Mouse (Mus musculus) A20 (cell line): Measurements from ENCODE around the gene Kif16b.

ENCODE experiments used
- DNase-seq: peaks from one replicate; pipeline ENCODE4 v3.0.0-alpha.2; 2011; ENCODE audit warnings: low read depth, low spot score

Kif16b gene

DNA sequence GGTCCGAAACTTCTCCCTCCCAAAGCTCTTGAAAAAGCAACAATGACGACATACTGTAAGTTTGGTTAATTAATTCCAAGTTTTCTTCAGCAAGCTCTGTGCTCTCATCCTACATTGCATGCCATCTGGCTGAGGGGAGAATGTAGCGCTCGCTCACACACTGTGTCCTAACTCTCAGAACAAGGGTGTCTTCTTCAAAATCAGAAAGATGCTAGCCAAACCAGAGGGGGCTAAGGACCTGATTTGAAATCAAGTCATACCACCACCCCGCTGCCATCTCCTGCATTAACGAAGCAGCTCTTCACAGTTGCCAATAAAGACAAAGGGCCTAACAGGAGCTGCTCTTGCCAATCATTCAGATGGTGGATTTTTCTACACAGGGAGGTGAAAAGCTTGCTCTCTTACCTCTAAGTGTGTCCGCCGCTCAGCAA lies 253.3 kb downstream of the Kif16b start:
- DNase-seq, result no peak

DNA sequence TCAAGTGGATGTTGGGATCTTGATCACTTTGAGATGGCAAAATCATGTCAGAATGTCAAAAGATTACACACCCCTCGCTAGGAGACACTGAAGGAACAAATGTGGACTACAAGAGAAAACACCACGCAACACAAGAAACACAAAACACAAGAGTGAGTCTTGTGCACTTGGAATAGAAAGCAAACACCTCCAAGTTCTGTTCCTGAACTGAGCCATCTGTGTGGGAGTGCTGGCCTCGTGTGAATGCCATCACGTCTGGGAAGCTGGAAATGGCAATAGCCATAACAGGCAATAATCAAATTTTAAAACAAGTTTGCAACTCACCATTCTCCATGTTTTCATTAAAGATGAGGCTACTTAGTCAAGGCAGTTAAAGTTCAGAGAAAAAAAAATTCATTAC lies 254.5 kb downstream of the Kif16b start:
- no peak for DNase-seq

DNA sequence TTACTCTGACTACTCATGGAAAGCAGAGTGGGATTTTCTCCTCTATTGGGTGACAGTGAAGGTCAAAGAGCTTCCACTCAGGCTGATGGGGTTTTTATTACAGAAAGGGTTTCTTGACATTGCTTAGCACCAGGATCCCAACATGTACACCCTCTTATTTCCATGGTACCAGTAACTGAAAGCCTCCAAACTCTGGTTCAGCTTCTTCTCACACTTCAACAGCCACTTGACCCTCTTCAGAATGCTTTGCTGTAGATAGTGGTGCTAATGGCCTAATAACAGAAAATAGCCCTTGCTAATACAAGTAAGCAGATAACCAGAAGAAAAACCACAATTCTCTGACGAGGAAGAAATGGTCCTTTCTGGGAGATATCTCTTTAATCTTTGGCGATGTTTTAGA lies 259.6 kb downstream of the Kif16b start:
- DNase-seq, result no peak

DNA sequence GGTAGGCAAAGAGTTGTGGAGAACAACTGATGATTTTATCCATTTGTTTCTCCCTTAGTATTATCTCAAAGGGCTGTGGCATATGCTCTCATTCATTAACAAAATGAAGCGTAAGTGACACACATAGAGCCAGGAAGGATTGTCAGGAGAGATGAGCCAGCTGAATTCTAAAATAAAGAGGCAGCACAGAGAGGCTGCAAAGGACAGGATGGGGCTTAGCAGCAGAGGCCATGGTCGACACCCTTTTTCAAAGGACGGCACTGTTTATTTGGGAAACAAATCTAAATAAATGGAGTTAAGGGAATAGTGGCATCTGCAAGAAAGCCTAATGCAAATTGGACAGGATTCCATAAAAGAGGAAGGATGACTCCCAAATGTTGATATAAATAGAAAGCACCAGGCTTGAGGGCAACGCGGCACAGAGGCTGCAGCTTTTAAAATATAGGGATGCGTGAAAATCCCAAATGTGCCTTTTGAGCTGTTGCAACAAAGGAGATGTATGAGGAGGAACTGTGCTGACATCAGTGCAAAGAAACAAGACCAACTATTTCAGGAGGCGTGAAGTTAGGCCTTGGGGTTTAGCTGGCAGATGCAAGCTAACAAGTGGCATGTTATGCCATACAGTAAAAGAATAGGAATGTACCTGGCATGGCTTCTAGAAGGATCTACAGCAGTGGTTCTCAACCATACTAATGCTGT lies 265.6 kb downstream of the Kif16b start:
- no peak for DNase-seq

DNA sequence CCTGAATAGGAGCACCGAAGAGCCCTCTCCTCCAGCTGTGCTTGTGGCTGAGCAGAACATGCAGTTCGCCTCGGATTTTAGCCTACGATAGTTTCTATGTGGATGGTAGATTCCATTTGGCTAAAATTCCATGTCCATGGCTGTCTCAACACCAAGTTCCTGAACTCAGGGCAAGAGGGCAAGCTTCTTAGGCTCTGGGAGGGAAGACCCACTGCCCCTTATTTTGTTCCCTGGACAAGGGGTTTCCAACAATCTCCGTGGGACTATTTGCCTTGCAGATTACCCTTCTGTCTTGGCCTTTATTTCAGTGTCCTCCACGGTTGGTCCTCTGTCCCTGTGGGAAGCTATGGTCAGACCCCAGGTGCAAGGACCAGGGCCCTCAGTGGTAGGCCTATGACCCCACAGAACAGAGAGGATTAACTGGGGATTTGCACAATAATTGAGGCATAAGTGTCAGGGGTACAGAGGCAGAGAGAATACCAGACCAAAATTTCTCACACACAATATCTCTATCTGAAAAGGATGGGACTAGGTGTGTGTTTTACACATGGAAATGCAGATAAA lies 267.3 kb downstream of the Kif16b start:
- no peak for DNase-seq

DNA sequence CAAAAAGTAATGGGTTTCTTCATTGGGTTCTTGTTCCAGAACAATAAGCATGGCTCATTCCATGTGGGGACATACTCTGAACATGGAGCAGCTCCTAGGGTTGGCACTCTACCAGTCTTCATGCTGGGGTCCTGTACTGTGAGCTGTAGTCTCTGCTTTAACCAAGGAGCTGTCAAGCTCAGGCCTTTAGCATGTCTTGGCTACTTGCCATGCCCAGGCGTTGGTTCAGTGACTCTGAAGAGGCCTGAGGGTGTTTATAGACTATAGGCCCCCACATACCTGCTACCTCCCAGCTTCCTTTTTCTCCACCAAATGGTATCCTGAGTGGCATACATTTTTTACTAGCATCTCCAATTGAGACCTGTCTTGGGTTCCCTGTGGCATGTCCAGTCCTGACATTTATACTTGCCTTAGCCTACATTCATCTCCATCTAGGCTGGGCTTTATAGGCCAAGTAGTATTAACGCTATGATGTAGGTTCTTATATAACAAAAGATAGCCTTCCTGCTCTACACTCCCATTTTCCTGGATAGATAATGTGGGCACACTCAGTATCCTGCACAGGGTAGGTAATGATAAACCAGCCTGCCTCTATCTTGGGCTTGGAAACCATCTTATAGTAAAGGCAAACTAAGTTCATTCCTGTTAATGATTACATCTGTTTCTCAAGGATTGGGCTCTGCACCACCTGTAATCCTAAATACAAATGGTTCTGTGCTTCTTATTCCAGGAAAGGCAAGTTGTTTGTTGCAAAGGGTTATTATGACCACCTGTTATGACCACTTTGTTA lies 271.6 kb downstream of the Kif16b start:
- DNase-seq, result no peak

DNA sequence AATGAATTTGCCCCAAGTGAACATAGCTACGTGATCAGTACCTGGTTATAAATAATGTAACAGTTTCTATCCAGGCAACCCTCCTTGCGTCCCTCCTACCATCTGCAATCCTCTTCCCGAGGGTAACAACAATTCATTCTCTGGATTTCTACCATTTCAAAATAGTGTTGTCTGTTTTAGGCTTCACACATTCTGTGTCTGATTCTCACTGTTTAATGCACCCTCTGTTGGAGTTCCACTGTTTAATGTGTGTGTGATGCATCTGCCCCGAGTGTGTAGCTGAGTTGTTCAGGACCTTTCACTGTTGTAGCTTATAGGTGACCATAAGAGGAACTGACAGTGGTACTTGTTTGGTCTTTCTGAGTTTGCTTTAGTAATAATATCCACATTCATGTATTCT lies 275.6 kb downstream of the Kif16b start:
- no peak for DNase-seq

DNA sequence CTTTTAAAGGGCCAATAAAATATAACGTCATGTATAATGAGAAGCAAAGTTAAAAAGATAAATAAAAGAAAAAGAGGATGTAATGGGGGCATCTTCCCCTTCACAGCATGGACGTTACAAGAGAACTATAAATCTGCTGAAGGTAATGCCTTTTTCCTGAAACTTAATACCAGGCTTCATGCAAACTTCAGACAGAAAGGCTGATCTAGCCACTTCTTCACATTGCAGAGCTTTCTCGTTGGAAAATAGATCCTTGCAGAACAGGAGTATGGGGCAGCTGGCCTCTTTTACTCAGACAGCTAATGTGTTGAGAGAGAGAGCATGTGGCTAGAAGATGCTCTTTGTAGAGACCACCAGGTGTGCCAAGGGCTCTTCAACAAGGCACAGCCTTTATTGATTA lies 276.2 kb downstream of the Kif16b start:
- DNase-seq, result no peak

DNA sequence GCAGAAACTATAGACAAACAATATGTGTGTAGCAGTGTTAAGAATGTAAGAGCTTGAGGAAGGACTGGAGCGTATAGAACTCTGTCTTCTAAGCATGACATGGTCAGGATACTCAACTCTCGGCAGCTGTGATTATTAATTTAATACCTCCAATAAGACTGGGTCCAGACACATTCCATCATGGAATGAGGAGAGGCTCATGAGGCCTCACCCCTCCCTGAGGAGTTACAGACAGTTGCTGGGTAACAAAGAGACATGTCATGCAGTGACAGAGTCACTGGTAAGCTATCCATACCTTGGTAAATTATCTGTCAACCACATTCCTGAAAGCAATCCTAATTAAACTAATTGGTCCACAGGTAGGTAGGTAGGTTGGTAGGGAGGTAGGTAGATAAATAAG lies 277.1 kb downstream of the Kif16b start:
- DNase-seq, result no peak

DNA sequence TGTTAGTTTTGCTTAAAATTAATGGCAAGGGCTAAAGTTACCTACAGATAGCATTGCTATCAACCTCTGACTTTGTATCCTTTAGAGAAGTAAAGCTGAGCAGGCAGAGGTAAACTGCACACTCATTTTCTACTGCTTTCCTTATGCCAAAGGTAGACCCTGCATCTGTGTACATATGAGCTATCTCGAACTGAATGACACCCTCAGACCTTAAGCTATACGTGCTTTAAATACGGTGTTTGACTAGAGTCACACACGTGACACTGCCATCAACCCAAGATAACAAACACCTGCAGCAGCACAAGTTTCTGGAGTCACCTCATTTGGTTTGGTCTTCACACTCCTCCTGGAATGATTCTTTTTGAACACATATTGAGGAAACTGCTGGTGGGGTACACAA lies 280.2 kb downstream of the Kif16b start:
- no peak for DNase-seq

DNA sequence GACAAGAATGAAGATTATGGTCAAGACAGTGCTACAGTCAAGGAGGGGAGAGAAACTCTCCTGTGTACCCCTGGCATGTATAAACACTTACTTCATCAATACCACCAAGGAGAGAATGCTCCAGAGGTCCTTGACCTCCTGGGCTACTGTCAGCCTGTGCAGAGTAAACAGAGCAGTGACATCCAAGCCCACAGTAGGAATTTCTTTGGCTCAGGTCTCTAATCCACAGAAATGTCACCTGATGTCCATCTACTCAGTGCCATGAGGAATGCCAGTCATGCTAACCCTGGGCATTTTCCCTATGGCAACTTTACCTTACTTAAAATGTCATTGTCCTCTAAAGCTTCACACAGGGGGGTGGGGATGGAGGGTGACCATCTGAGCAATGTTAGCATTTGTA lies 281.4 kb downstream of the Kif16b start:
- DNase-seq, result no peak

DNA sequence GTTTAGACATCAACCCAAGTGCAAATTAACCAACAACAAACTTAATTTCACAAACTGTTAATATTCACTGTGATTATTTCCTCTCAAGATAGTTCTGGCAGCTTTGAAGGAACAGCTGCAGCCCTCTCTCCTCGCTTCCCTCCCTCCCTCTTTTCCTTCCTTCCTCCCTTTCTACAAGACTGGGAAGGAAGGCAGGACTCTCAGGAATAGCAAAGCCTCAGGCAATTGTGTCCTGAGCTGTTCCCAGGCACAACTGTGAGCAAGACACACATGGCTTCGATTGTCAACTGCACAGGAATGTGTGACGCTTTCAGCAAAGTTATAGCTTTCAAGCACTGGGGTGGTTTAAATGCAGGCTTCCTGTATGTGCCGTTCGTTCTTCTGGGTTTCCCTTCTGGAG lies 286.8 kb downstream of the Kif16b start:
- DNase-seq, result no peak

DNA sequence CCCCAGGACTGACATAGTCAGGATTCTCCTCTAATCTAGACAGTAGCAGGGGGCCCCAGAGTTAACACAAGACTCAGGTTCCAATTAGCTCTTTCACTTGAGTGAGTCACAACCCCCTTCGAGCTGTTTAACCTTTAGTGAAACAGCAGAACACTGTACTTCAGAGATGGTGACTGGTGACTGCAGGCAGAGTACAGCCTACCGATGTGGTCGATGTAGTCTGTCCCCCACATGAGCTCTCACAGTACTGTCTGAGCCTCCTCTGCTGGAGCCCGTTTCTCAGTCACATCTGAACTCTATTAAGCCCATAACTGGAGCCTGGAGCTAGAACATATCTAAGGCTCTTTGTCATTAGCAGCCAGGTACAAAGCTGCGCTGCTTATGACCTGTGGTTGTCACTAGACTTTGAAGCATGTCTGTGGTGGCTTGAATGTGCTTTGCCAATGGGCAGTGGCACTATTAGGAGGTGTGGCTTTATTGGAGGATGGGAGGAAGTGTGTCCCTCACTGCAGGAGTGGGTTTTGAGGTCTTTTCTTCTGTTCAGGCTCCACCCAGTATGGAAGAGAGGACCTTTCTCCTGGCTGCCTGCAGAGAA lies 288.9 kb downstream of the Kif16b start:
- no peak for DNase-seq

DNA sequence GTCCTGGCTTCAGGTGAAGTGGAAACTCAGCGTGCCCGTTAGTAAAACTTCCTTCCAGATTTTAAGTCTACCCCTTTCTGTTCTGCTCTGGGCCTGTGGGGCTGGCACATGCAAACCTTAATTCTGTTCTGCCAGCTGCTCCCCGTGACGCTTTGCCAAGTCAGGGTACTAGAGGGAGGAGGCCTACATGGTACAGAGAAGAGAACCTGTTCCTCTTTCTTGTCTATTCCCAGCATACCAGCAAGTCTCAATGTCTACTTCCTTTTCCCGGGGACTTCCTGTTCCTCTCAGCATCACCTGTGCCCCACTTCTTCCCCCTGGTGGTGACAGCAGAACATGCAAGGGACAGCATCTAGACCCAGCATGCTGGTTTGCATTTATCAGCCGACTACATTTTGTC lies 290.2 kb downstream of the Kif16b start:
- peak; percentile 86 for DNase-seq

DNA sequence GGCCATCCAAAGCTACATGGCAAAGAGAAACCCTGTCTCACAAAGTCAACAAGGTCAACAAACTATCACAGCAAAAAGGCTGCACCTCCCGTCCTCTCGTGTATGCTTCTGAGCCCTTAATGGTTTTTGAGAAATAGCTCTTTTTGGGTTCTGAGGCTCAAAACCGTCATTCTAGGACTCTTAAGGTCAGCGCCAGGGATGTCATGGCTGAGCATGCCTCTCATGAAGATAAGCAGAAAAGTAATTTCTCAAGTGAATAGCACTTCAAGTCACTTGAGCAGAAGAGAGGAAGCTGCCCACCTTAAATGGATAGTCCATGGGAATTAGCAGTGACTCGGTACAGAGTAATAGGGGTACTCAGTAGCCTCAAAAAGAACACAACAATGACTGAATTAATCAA lies 291.1 kb downstream of the Kif16b start:
- no peak for DNase-seq

DNA sequence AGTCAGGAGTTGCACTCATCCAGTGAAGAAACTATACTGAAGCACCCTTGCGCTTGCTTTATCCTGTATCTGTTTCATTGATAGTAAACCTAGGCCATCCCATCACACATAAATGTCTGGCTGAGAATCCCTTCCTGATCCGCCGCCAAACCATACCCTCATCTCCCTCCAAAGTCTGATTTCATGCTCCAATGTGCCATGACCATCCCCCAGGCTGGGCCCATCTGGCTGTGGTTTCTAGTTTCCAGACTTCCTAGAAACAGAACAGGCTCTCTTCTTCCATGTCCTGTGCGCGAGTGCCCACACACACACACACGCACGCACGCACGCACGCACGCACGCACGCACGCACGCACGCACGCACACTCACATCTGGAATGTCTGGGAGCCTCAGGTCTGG lies 292.6 kb downstream of the Kif16b start:
- no peak for DNase-seq

DNA sequence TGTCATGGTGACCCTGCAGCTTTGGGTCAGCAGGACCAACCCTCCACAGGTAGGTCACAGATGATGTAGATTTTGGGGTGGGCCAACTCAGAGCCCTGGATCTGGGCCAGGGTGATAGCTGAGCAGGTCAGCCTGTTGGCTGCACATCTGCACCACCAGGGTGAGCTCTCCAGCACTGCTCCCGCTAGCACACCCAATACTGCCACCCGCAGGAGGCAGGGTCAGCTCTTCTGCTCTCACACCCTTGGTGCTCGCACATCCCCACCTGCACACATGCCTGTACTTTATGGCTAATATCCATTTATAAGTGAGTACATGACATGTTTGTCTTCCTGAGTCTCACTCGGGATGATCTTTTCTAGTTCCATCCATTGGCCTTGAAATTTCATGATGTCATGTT lies 296.6 kb downstream of the Kif16b start:
- DNase-seq, result peak; percentile 40

DNA sequence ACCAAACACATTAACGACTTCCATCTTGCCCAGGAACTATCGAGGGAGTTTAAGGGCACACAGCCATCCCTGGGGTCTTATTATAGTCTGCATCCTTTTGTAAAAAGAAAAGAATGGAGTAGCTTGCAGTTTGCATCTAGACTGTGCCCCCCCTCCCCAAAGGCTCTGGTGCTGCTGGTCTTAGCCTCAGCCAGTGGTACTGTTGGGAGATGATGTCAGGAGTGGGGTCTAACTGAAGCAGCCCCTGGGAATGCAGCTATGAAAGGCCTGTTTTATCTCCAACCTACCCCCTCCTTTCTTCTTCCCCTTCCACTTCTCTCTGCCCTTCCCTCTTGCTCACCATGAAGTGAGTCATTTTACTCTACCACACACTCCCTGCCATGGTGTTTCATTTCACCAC lies 298.1 kb downstream of the Kif16b start:
- DNase-seq, result no peak

DNA sequence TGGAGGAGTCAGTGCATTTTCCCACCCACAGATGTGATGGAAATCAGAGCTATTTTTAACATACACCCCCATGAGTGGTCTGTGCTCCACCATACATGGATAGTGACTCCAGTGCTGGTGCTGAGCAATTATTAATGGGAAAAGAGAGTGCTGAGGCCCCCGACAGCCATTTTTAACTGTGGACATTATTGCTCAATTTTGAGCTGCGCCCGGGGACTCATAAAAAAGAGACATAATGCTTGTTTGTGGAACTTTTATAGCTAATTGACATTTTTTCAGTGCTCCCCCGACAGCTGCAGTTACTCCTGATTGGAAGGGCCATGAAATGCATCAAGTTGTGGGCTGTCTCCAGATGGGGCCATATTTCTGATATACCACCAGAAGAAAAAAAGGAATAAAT lies 302.1 kb downstream of the Kif16b start:
- no peak for DNase-seq

DNA sequence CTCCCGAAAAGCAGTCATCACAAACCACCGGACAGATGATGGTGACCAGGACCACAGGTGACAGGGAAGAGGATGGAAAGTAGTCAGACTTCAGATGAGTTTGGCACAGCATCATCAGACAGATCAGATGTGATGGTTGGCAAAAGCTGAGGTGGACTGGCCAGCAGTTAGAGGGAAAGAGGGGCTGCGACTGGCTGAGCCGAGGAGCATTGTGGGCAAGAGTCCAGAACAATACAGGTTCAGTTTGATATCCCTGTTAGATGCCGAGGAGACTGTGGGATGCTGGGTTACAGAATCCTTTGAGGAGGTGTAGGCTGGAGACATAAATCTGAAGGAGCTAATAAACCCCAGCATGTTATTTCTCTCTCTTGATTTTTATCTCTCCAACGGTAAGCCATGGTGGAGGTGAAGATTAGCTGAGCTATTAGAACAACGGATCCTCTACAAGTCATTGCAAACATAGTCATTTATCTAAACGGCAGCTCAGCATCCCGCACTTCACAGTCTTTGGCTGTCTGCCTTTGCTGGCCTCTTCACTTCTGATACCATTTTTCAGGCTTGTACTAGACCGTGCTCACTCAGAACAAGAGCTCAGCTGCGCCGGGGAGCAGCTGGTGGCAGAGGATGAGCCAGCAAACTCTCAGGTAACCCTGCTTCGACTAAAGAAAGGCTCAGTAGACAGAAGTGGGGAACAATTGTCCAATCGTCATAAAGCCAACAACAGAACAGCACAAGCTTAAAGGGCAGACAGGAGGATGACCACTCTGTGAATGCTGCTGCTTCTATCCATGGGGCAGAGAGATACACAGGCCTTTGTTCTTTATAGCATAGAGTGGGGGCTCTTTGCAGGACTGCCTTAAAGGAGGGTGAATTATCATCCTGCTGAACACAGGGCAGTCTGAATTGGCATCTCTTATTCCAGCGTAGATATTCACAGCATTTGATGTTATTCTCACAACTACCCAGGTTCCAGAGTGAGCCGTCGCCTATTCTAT lies 304.9 kb downstream of the Kif16b start:
- DNase-seq, result no peak

DNA sequence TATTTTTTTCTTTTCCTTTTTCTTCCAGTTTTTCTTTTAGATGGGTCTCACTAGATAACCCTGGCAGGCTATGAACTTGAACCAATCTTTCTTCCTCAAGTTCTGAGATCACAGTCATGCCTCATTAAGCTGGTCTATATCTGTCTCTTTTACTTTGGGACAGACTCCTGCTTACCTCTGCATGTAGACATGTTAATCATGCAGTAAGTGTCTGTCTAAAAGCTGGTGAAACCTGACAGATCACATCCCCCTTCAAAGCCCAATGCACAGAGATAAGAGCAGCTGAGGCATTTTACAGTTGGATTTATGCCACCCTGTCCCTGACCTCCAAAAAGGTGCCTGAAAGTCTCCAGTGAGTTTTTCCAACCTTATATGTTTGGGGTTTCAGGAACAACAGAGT lies 310.4 kb downstream of the Kif16b start:
- DNase-seq, result no peak
